Mouse (Mus musculus): ENCODE measurements around the gene Hmgxb4.
A peak's percentile ranks its signal among the peaks of the same experiment; 100 is the strongest.

The Hmgxb4 gene

GRCm38 (mm10) chr8:75018274-75018972 lies 25.3 kb downstream of the Hmgxb4 start:
- no peak for DNase-seq

GRCm38 (mm10) chr8:75023660-75024316 lies 30.6 kb downstream of the Hmgxb4 start:
- DNase-seq: peak; percentile 39

- DNase-seq: no peak
Measured at GRCm38 (mm10) chr8:75025809-75026208, 32.7 kb downstream of the Hmgxb4 start.

GRCm38 (mm10) chr8:75030453-75031024 lies 37.4 kb downstream of the Hmgxb4 start:
- DNase-seq: no peak

GRCm38 (mm10) chr8:75032961-75033360 lies 39.8 kb downstream of the Hmgxb4 start:
- DNase-seq: no peak

GRCm38 (mm10) chr8:75033511-75034243 lies 40.5 kb downstream of the Hmgxb4 start, which contains the start of gene Tom1:
TSS of gene Tom1 (plus strand) at chr8:75033705.
- DNase-seq: peak; percentile 97

- DNase-seq: no peak
Measured at GRCm38 (mm10) chr8:75034285-75034684, 41.1 kb downstream of the Hmgxb4 start.

GRCm38 (mm10) chr8:75035640-75036039 lies 42.5 kb downstream of the Hmgxb4 start:
- no peak for DNase-seq

- no peak for DNase-seq
Measured at GRCm38 (mm10) chr8:75038497-75038896, 45.3 kb downstream of the Hmgxb4 start.

- DNase-seq: no peak
Measured at GRCm38 (mm10) chr8:75039754-75040153, 46.6 kb downstream of the Hmgxb4 start.

- no peak for DNase-seq
Measured at GRCm38 (mm10) chr8:75042171-75042570, 49.0 kb downstream of the Hmgxb4 start.

GRCm38 (mm10) chr8:75042974-75043373 lies 49.8 kb downstream of the Hmgxb4 start:
- no peak for DNase-seq

GRCm38 (mm10) chr8:75046303-75046702 lies 53.1 kb downstream of the Hmgxb4 start:
- DNase-seq: no peak

GRCm38 (mm10) chr8:75047784-75048183 lies 54.6 kb downstream of the Hmgxb4 start:
- DNase-seq: no peak

GRCm38 (mm10) chr8:75053342-75053741 lies 60.2 kb downstream of the Hmgxb4 start:
- no peak for DNase-seq

GRCm38 (mm10) chr8:75055673-75056072 lies 62.5 kb downstream of the Hmgxb4 start:
- DNase-seq: no peak

- DNase-seq: no peak
Measured at GRCm38 (mm10) chr8:75060022-75060421, 66.9 kb downstream of the Hmgxb4 start.

- DNase-seq: no peak
Measured at GRCm38 (mm10) chr8:75060815-75061214, 67.7 kb downstream of the Hmgxb4 start.

GRCm38 (mm10) chr8:75063290-75063689 lies 70.1 kb downstream of the Hmgxb4 start:
- no peak for DNase-seq

- DNase-seq: no peak
Measured at GRCm38 (mm10) chr8:75064790-75065189, 71.6 kb downstream of the Hmgxb4 start.

GRCm38 (mm10) chr8:75067287-75067686 lies 74.1 kb downstream of the Hmgxb4 start:
- no peak for DNase-seq

- no peak for DNase-seq
Measured at GRCm38 (mm10) chr8:75070297-75070696, 77.1 kb downstream of the Hmgxb4 start.

GRCm38 (mm10) chr8:75071627-75072346 lies 78.6 kb downstream of the Hmgxb4 start:
- DNase-seq: peak; percentile 84

Measured in liver (tissue).